Mouse (Mus musculus) adrenal gland, adult 18-20 months (tissue): ENCODE results near the gene Naa80. TPM values are rescaled to one million over a fixed set of nuclear protein-coding genes. Genes with fewer than 3 reads are reported as not detected.
A peak's percentile ranks its signal among the peaks of the same experiment; 100 is the strongest.

Experiments
- DNase-seq, 2 experiments: peaks; one replicate each; pipeline ENCODE4 v3.0.0; 2021 to 2022; ENCODE audit warnings: low spot score in 2 of 2
- long read RNA-seq, 2 experiments: library from polyadenylated mRNA; stranded (forward); transcript quantifications; one replicate each; pipeline ENCODE4 v2.0.0; 2021
- total RNA-seq, 2 experiments: library from RNA; stranded (reverse); gene quantifications; 1 replicate in 1 of 2; 2 replicates in 1 of 2; pipeline ENCODE4 v1.2.3; 2021

Gene Naa80
- 10 to 100 TPM; 13.3 to 16.5 TPM for total RNA-seq
- long read RNA-seq, experiment 1, partial matches to known transcripts, result 0 of 3 reads
- long read RNA-seq, experiment 1, other reads (novel, unspliced or antisense), result 2 of 3 reads
- long read RNA-seq, experiment 2, partial matches to known transcripts, result 0 of 2 reads
- long read RNA-seq, experiment 2, other reads (novel, unspliced or antisense), result 0 of 2 reads

GRCm38 (mm10) chr9:107578587-107578986 is at the start of gene Naa80:
Gene Naa80 (plus strand): TSS chr9:107578887.
- no peak for DNase-seq

- DNase-seq, result peak; percentile 78 to 80
Observed at GRCm38 (mm10) chr9:107533791-107534407, 44.8 kb upstream of the Naa80 start, which contains the start of gene Tmem115. Gene Tmem115 (plus strand): TSS chr9:107533945.

DNA sequence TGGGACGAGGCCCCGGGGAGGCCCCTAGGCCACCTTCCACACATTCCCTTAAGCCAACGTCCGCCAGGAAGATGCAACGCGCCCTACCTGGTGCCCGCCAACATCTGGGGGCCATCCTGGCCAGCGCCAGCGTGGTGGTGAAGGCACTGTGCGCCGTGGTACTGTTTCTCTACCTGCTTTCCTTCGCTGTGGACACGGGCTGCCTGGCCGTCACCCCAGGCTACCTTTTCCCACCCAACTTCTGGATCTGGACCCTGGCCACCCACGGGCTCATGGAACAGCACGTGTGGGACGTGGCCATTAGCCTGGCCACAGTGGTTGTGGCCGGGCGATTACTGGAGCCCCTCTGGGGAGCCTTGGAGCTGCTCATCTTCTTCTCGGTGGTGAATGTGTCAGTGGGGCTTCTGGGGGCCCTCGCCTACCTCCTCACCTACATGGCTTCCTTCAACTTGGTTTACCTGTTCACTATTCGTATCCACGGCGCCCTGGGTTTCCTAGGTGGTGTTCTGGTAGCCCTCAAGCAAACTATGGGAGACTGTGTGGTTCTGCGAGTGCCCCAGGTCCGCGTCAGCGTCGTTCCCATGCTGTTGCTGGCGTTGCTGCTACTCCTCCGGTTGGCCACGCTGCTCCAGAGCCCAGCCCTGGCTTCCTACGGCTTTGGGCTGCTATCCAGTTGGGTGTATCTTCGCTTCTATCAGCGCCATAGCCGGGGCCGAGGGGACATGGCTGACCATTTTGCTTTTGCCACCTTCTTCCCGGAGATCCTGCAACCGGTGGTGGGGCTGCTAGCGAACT is 44.1 kb upstream of the Naa80 start:
- DNase-seq, result peak in 1 of 2 experiments; percentile 28

DNA sequence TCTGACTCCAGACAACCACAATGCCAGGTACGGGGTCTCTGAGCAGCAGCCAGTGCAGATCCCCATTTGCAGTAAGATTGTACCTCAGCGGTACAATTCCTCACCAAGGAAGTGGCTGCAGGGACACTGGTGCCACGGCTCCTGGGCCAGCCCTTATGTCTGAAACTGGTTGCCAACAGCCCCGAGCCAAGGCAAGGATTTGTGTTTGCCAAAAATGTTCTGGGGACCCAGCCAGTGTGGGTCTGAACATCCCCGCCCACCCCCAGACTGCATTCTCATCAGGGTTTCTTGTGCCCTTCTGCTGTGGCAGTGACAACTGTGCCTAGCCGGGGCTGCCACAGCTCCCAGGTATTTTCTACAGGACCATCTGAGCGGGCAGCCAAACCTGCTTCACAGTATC is 40.5 kb upstream of the Naa80 start:
- no peak for DNase-seq

- DNase-seq, result no peak
Observed at GRCm38 (mm10) chr9:107538711-107539110, 40.0 kb upstream of the Naa80 start.

- no peak for DNase-seq
Observed at GRCm38 (mm10) chr9:107539940-107540339, 38.7 kb upstream of the Naa80 start.

DNA sequence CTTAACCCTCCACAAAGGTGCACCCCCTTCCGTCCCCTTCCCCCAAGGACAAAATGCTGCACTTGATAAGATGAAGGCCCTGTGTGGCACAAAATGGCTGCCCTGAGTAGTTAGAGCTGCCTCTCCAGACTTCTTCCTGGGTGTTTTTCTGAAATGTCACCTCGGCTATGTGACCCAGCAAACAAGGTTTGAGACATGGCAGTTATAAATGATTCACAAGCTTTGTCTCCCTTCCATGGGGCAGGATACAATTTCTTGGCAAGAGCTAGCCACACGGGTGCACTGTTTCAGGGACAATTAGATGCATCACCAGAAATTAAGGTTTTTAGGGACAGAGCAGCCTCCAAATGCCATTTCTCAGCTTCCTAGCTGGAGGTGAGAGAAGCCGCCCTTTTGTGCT is 38.3 kb upstream of the Naa80 start:
- DNase-seq, result no peak

GRCm38 (mm10) chr9:107541005-107541404 is 37.7 kb upstream of the Naa80 start:
- DNase-seq, result no peak

- peak; percentile 93 for DNase-seq
Observed at GRCm38 (mm10) chr9:107541474-107542351, 37.0 kb upstream of the Naa80 start, which contains the start of the genes Cyb561d2 and Nprl2. Gene Cyb561d2 (minus strand): TSS chr9:107542193. Gene Nprl2 (plus strand): TSS chr9:107542226.

GRCm38 (mm10) chr9:107542352-107542686 is 36.4 kb upstream of the Naa80 start:
- no peak for DNase-seq

DNA sequence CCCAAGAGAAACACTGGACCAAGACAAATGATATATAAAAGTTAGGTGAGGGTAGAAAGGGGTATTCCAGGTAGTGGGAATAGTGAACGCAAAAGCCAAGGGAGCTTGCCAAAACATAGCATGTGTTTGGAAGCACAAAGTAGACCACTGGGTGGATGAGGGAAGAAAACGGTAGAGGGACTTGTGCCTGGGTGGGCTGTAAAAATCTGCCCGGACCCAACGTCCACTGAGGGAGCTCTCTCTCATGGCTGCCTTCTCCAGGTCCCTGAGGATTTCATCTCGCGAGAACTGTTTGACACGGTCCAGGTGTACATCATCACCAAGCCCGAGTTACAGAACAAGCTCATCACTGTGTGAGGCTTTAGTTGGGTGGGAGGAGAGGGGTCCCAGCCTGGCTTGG is 36.0 kb upstream of the Naa80 start:
- DNase-seq, result no peak

DNA sequence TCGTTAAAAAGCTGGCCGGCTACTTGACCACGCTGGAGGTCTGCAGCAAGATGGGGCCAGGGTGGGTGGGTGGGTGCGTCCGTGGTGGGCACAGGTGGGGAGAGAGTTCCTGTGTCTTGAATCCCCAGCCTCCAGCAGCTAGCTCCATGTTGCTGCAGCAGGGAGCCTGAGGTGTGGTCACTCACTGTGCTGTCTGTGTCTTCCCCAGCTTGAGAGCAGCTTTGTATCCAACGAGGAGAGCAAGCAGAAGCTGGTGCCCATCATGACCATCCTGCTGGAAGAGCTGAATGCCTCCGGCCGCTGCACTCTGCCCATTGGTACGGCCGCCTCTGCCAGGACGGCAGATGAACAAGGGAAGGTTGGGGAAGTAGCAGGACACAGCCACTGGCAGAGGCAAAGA is 35.4 kb upstream of the Naa80 start:
- DNase-seq, result no peak

- no peak for DNase-seq
Observed at GRCm38 (mm10) chr9:107544196-107544700, 34.4 kb upstream of the Naa80 start.

- DNase-seq, result no peak
Observed at GRCm38 (mm10) chr9:107544729-107545128, 34.0 kb upstream of the Naa80 start.

- DNase-seq, result no peak
Observed at GRCm38 (mm10) chr9:107545199-107545598, 33.5 kb upstream of the Naa80 start.

DNA sequence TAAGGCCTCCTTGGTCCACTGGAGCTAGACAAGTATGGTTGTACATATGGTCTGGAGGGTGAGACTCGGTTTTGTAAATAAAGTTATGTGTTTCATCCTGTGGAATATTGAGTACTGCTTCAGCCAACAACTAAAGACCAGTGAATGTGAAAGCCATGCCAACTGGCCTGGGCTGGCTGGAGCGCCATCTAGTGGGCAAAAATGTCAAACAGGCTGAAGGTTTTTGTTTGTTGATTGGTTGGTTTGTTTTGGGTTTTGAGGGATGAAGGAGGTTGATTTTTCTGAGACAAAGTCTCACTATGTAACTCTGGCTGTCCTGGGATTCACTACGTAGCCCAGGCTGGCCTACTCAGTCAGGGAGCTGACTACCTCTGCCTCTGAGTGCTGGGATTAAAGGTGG is 33.1 kb upstream of the Naa80 start:
- peak; percentile 77 to 79 for DNase-seq

DNA sequence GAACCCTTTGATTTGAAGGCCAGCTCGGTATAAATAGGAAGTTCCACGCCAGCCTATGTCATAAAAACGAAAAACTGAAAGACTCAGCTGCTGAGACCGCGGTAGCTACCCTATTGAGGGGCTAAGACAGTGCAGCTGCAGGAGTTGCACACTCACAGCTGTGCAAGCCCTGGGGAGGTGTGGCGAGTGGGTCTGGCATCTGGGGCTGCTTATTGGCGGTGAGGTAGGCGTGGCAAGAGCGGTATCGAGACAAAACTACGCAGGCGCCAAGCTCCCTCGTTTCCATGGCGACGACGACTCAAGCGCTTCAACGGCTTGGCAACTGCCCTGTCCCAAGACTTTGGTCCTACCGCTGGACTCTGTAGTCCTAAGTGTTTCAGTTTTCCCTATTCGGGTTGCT is 31.7 kb upstream of the Naa80 start, which contains the start of gene Zmynd10:
Zmynd10 (plus strand) TSS at position 273 of the 400 bp plus-strand sequence.
- DNase-seq, result peak; percentile 78 to 84

DNA sequence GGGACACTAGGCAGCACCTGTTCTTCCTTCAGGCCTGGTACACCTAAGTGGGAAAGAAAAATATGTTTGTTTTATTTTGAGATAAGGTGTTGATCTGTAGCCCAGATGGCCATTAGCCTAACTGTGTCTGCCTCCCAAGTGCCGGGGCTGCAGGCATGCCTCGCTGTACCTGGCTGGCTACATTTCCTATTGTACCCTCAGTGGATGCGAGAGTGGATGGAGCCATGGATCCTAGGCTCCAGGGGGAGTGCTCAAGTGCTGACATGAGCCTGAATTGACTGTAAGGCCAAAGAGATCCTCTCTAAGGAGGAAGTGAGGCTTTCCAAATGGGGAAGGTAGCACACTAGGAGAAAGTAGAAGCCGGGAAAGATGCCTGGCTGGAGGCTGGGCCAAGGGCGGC is 30.7 kb upstream of the Naa80 start:
- no peak for DNase-seq

DNA sequence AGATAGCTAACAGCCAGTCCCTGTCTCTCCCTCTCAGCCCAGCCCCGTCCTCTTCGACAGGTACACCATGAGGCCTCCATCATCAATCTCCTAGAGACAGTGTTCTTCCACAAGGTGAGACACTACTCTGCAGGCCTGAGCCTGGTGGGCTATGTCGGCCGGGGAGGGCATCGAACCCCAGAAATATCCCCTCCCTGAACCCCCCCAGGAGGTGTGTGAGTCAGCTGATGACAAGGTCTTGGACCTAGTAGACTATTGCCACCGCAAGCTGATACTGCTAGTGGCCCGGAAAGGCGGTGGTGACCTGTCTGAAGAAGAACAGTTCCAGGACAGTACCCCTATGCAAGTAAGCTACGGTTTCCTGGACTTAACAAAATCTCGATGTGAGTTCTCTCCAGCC is 29.9 kb upstream of the Naa80 start:
- DNase-seq, result no peak

- no peak for DNase-seq
Observed at GRCm38 (mm10) chr9:107549297-107550074, 29.2 kb upstream of the Naa80 start.
